Mouse (Mus musculus) stomach, postnatal 0 days (tissue): Measurements from ENCODE around the gene Scamp4. TPM values are rescaled to one million over a fixed set of nuclear protein-coding genes. Genes with fewer than 3 reads are reported as not detected.

Experiments
- ATAC-seq: fragments of 200-750 bp; cut with Nextera tagmentation; 2 replicates; pipeline ENCODE4 v1.8.0; 2017; ENCODE audit not compliant: low FRiP score, low TSS enrichment
- DNase-seq: peaks from one replicate; pipeline ENCODE4 v3.0.0-alpha.2; 2016; ENCODE audit warnings: low spot score
- H3K27ac ChIP-seq: fragments of 300-500 bp; sonication (generic); replicated peaks from 2 replicates; pipeline ENCODE4 v1.5.1; 2014; ENCODE audit warnings: mild to moderate bottlenecking, control low read depth
- H3K27me3 ChIP-seq: fragments of 300-500 bp; sonication (generic); 2 replicates; pipeline ENCODE4 v1.6.1; 2014; ENCODE audit warnings: low read length; ENCODE audit not compliant: control insufficient read depth, insufficient read depth
- H3K36me3 ChIP-seq: fragments of 300-500 bp; sonication (generic); 2 replicates; pipeline ENCODE4 v1.6.1; 2014; ENCODE audit warnings: low read length, mixed read lengths; ENCODE audit not compliant: control insufficient read depth, insufficient read depth
- H3K4me1 ChIP-seq: fragments of 300-500 bp; sonication (generic); replicated peaks from 2 replicates; pipeline ENCODE4 v1.6.1; 2014; ENCODE audit warnings: antibody characterized with exemption; ENCODE audit not compliant: control insufficient read depth, insufficient read depth
- H3K4me2 ChIP-seq: fragments of 300-500 bp; sonication (generic); replicated peaks from 2 replicates; pipeline ENCODE4 v1.6.1; 2014; ENCODE audit warnings: low read depth, mild to moderate bottlenecking, control low read depth, moderate library complexity
- H3K4me3 ChIP-seq: fragments of 300-500 bp; sonication (generic); 2 replicates; pipeline ENCODE4 v1.5.1; 2014; ENCODE audit warnings: low read depth, low read length, control low read depth
- H3K9ac ChIP-seq: fragments of 300-500 bp; sonication (generic); 2 replicates; pipeline ENCODE4 v1.6.1; 2014; ENCODE audit warnings: mild to moderate bottlenecking, low read length, control low read depth, mixed read lengths
- H3K9me3 ChIP-seq: fragments of 300-500 bp; sonication (generic); 2 replicates; pipeline ENCODE4 v1.6.1; 2016; ENCODE audit warnings: low read length; ENCODE audit not compliant: control insufficient read depth
- CTCF ChIP-seq: IDR thresholded peaks from 2 replicates; pipeline ENCODE4 v1.5.1; 2016; ENCODE audit warnings: antibody characterized with exemption, low read depth, mild to moderate bottlenecking, moderate library complexity
- EP300 ChIP-seq: optimal IDR thresholded peaks from 2 replicates; pipeline ENCODE3; 2016; ENCODE audit warnings: antibody characterized with exemption
- WGBS: fragments of 180-500 bp; shearing (Covaris S2); extraction: QIAGEN DNeasy Blood & Tissue Kit; methylation state at CpG from one replicate; pipeline ENCODE4 v1.1.7; 2014; 5-methylcytosine and 5-hydroxymethylcytosine counted together
- polyA plus RNA-seq: library from polyadenylated mRNA; unstranded; fragments of >200 nt; fragmentation: Nextera tagmentation; extraction: Ambion mirVana; gene quantifications from 2 replicates; pipeline ENCODE4 v1.2.1, GENCODE M21; 2015

The Scamp4 gene
- polyA plus RNA-seq, 1 experiment from 2014 or later = 67.8 TPM

GRCm38 (mm10) chr10:80589127-80589878, 13.4 kb upstream of the Scamp4 start:
- DNase-seq (no peak), ATAC-seq (0 out of 2 replicates have a peak, but pooled peaks have one; percentile 25)
- peaks cover 11% of the 10 kb centered on the region for H3K36me3 ChIP-seq
- TF ChIP-seq EP300 (no peak), CTCF (no peak)
- peak overlapping the region; percentile 95 for H3K4me3 ChIP-seq
- H3K9ac ChIP-seq = peak overlapping the region; percentile 95
- no peaks in the 10 kb centered on the region for H3K27me3 ChIP-seq
- peaks cover 6% of the 10 kb centered on the region; the same call in 1 of the 2 replicates for H3K4me1 ChIP-seq
- no peaks in the 10 kb centered on the region for H3K9me3 ChIP-seq
- peak overlapping the region; percentile 97 for H3K4me2 ChIP-seq
- H3K27ac ChIP-seq = peak overlapping the region; percentile 89
- WGBS = 9% methylated on average over 12 of the region's 12 CpGs

- ATAC-seq (peak; percentile 94), DNase-seq (peak; percentile 99)
- Histone ChIP-seq H3K9me3 (no peaks in the 10 kb centered on the region), H3K36me3 (peaks cover 10% of the 10 kb centered on the region), H3K27me3 (no peaks in the 10 kb centered on the region), H3K9ac (peak within 1 kb of the TSS; percentile 95), H3K4me2 (peak within 1 kb of the TSS; percentile 97), H3K27ac (peak within 1 kb of the TSS; percentile 89), H3K4me3 (peak within 1 kb of the TSS; percentile 95), H3K4me1 (peaks cover 6% of the 10 kb centered on the region; the same call in 1 of the 2 replicates)
- TF ChIP-seq EP300 (no peak), CTCF (no peak)
- 1% methylated on average over 57 of the region's 73 CpGs for WGBS
Measured at GRCm38 (mm10) chr10:80589879-80590854, 12.5 kb upstream of the Scamp4 start, which contains the start of gene Abhd17a. TSS of gene Abhd17a (minus strand) at chr10:80590341.

- H3K4me3 ChIP-seq = no peak overlapping the region
- H3K4me2 ChIP-seq = no peak overlapping the region
- no peaks in the 10 kb centered on the region for H3K27me3 ChIP-seq
- H3K27ac ChIP-seq = 0 out of 2 replicates have a peak overlapping the region, but pooled peaks have one; percentile 18
- TF ChIP-seq CTCF = no peak
- no peak for TF ChIP-seq EP300
- no peak overlapping the region for H3K9ac ChIP-seq
- no peaks in the 10 kb centered on the region for H3K4me1 ChIP-seq
- DNase-seq (no peak), ATAC-seq (no peak)
- no peaks in the 10 kb centered on the region for H3K9me3 ChIP-seq
- WGBS = 34% methylated on average over 4 of the region's 4 CpGs
- H3K36me3 ChIP-seq = no peaks in the 10 kb centered on the region
Measured at GRCm38 (mm10) chr10:80596318-80596717, 6.4 kb upstream of the Scamp4 start.

DNA sequence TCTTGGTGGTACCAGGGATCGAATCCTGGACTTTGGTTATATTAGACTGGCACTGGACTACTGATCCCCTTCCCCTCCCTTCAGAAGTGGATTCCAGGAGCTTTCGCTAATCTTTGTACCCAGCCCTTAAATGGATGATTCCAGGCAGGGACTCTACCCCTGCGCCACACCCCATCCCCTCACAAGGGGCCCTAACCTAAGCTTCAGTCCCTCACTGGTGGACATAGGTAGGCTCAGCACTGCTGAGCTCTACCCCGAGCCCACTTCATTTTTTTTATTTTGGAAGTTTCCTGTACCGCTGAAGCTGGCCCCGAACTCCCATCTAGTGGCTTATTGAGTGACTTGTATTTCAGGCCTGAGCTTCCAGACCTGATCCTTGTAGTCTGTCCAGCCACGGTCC, 692 bp downstream of the Scamp4 start:
- 27% methylated on average over 7 of the region's 7 CpGs for WGBS
- H3K4me1 ChIP-seq = peaks cover 3% of the 10 kb centered on the region; the same call in 1 of the 2 replicates
- ATAC-seq (no peak), DNase-seq (no peak)
- H3K9ac ChIP-seq = peak overlapping the region; percentile 68
- H3K4me3 ChIP-seq = peak overlapping the region; percentile 70
- H3K4me2 ChIP-seq = peak overlapping the region; percentile 91
- peak overlapping the region; percentile 91 for H3K27ac ChIP-seq
- no peaks in the 10 kb centered on the region for H3K27me3 ChIP-seq
- no peaks in the 10 kb centered on the region for H3K9me3 ChIP-seq
- no peak for TF ChIP-seq CTCF
- TF ChIP-seq EP300 = no peak
- peaks cover 6% of the 10 kb centered on the region for H3K36me3 ChIP-seq

- Histone ChIP-seq H3K9ac (peak overlapping the region; percentile 68), H3K4me3 (peak overlapping the region; percentile 70; the same call in 1 of the 2 replicates), H3K9me3 (no peaks in the 10 kb centered on the region), H3K4me2 (peak overlapping the region; percentile 91), H3K36me3 (peaks cover 7% of the 10 kb centered on the region), H3K27ac (peak overlapping the region; percentile 91), H3K27me3 (no peaks in the 10 kb centered on the region), H3K4me1 (peaks cover 3% of the 10 kb centered on the region; the same call in 1 of the 2 replicates)
- 60% methylated on average over 7 of the region's 7 CpGs for WGBS
- TF ChIP-seq CTCF = no peak
- TF ChIP-seq EP300 = no peak
- ATAC-seq (no peak), DNase-seq (no peak)
Measured at GRCm38 (mm10) chr10:80604001-80604509, 1.4 kb downstream of the Scamp4 start.
